25 mouse cellular contexts compared by ENCODE assay signal in the genomic region with DNA sequence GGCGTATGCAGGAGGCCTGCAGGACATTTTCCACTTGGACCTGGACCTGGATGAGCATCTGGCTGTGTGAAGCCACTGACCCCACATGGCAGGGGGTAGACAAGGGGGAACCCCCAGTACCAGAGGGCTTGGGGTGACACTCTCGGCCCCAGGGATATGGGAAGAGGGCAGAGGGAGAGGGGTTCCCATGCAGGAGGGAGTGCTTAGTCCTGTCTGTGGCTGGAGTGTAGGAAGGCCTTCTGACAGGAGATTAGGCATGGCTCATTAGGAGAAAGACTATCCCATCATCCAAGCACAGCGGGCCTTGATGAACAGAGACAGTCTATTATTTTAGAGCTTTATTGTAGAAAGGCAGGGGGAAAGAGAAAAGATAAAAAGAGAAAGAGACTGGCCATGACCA.
"Had no signal": no experiment of that assay in that cellular context is flagged by ENCODE, and none has a peak within 500 bp of the region (broad histone marks: within the 10 kb centered on the region; RNA-seq: fewer than 3 reads in every experiment).

No protein-coding gene starts in this region.

- H3K4me3 ChIP-seq: heart, adult 2 months; heart, embryonic 13.5 days; heart, embryonic 15.5 days; hindbrain, embryonic 12.5 days; hindbrain, embryonic 15.5 days; kidney, embryonic 15.5 days; limb, embryonic 13.5 days; limb, embryonic 15.5 days had no signal

- DNase-seq: gastrocnemius, postnatal 14 days; gastrocnemius, postnatal 36 days; heart, adult 11 months; heart, adult 2 months; heart, postnatal 14 days; heart, postnatal 36 days; kidney, adult 11 months; kidney, adult 2 months; kidney, adult 9 months; kidney, postnatal 14 days; kidney, postnatal 36 days; layer of hippocampus, adult 9-11 months; layer of hippocampus, postnatal 36 days; left cerebral cortex, postnatal 4 days had no signal

- H3K27ac ChIP-seq: heart, adult 2 months; heart, embryonic 13.5 days; heart, embryonic 15.5 days; hindbrain, embryonic 12.5 days; hindbrain, embryonic 15.5 days; hindbrain, postnatal 0 days; kidney, embryonic 15.5 days; kidney, postnatal 0 days; limb, embryonic 13.5 days; limb, embryonic 15.5 days had no signal

- H3K9ac ChIP-seq: heart, embryonic 13.5 days; heart, embryonic 15.5 days; hindbrain, embryonic 12.5 days; hindbrain, embryonic 15.5 days; kidney, embryonic 15.5 days; limb, embryonic 13.5 days; limb, embryonic 15.5 days had no signal

- H3K27me3 ChIP-seq: heart, embryonic 13.5 days; heart, embryonic 15.5 days; hindbrain, embryonic 12.5 days; hindbrain, embryonic 15.5 days; kidney, embryonic 15.5 days; limb, embryonic 13.5 days; limb, embryonic 15.5 days had no signal

- H3K36me3 ChIP-seq: heart, embryonic 13.5 days; heart, embryonic 15.5 days; hindbrain, embryonic 12.5 days; hindbrain, embryonic 15.5 days; kidney, embryonic 15.5 days; limb, embryonic 13.5 days; limb, embryonic 15.5 days had no signal

- ATAC-seq: hindbrain, postnatal 0 days; intestine, embryonic 16.5 days had no signal

- H3K4me1 ChIP-seq: heart, embryonic 13.5 days; heart, embryonic 15.5 days; hindbrain, embryonic 12.5 days; hindbrain, embryonic 15.5 days; kidney, embryonic 15.5 days; limb, embryonic 13.5 days; limb, embryonic 15.5 days had no signal

- H3K9me3 ChIP-seq: heart, embryonic 13.5 days; heart, embryonic 15.5 days; hindbrain, embryonic 12.5 days; hindbrain, embryonic 15.5 days; kidney, embryonic 15.5 days; limb, embryonic 13.5 days; limb, embryonic 15.5 days had no signal

- H3K4me2 ChIP-seq: heart, embryonic 11.5 days; heart, embryonic 13.5 days; heart, embryonic 15.5 days; hindbrain, embryonic 12.5 days; hindbrain, embryonic 15.5 days; kidney, embryonic 15.5 days; limb, embryonic 13.5 days; limb, embryonic 15.5 days had no signal
